Mouse (Mus musculus) cortical plate, adult 2 months (tissue): ENCODE measurements at regions not wholly inside any gene's neighbourhood (a gene's known extent, or its start where the extent isn't known, plus 50 kb on each side); places are given as distances from the start of the nearest gene placed in this dataset.

ENCODE experiments used
- CTCF ChIP-seq: fragments of 200-500 bp; IDR thresholded peaks from 2 replicates; pipeline ENCODE4 v1.5.1; 2011; ENCODE audit warnings: mild to moderate bottlenecking, control low read depth, low read length; ENCODE audit not compliant: insufficient read depth; ENCODE audit errors: extremely low read depth
- POLR2A ChIP-seq: fragments of 200-500 bp; IDR thresholded peaks from 2 replicates; pipeline ENCODE4 v1.6.1; 2011; ENCODE audit warnings: mild to moderate bottlenecking, low read length, control low read depth; ENCODE audit not compliant: insufficient read depth; ENCODE audit errors: extremely low read depth

DNA sequence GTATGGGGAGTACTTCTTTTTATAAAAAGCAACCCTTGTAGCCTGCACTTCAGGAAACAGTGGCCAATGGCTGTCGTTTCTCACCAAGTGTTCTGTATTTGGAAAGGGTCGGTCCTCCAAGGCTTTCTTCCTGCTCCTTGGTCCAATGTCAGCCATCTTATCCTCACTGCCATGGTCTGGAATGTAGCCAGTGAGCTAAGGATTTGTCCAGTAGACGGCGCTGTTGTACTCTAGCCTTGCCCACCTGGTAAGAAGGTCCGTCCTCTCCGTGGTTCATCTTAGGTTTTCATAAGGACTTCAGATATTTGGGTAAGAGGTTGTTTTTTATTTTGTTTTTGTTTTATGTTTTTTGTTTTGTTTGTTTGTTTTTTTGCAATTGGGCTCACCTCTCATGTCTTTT lies 72.8 kb upstream of the Slc25a13 start:
- TF ChIP-seq CTCF = peak; percentile 68
- no peak for TF ChIP-seq POLR2A
